Mouse (Mus musculus) B cell, adult (primary cell): ENCODE results near the gene Gpc2. TPM values are rescaled to one million over a fixed set of nuclear protein-coding genes. Genes with fewer than 3 reads are reported as not detected.

Source experiments
- total RNA-seq: library from RNA; stranded (reverse); gene quantifications from 4 replicates; pipeline ENCODE4 v1.2.4, GENCODE M21; 2023; ENCODE audit not compliant: inconsistent age

The Gpc2 gene
- 1.5 to 2.6 TPM (median 2.2 TPM) in 4 replicates for total RNA-seq

GRCm38 (mm10) chr5:138279585-138280424, at the start of gene Gpc2, which contains the start of the genes Gm43720 and Stag3:
Gpc2 (minus strand) TSS chr5:138280005.
Gm43720 (minus strand) TSS chr5:138279958.
Stag3 (plus strand) TSS chr5:138280240.

GRCm38 (mm10) chr5:138272409-138272923, 7.3 kb downstream of the Gpc2 start, which contains the start of gene Gal3st4:
Gal3st4 (minus strand) TSS chr5:138272840.

GRCm38 (mm10) chr5:138263260-138264206, 16.3 kb downstream of the Gpc2 start, which contains the start of gene BC037034:
BC037034 (minus strand) TSS chr5:138264033.

GRCm38 (mm10) chr5:138255353-138256093, 24.3 kb downstream of the Gpc2 start, which contains the start of gene Lamtor4:
Lamtor4 (plus strand) TSS chr5:138255482.

GRCm38 (mm10) chr5:138225700-138226099, 54.1 kb downstream of the Gpc2 start, which contains the start of gene Nxpe5:
Nxpe5 (plus strand) TSS chr5:138225898.

Other genes starting within 250 kb of the Gpc2 start
- not detected in 4 replicates for gene Smok3c, start 226.8 kb downstream of the Gpc2 start, total RNA-seq
- gene Zkscan1, start 194.9 kb downstream of the Gpc2 start, total RNA-seq = 15.6 to 18.0 TPM (median 17.9 TPM) in 4 replicates
- gene Zscan21, start 163.1 kb downstream of the Gpc2 start, total RNA-seq = 8.6 to 10.5 TPM (median 9.9 TPM) in 4 replicates
- 8.8 to 11.8 TPM (median 10.7 TPM) in 4 replicates for gene Zfp113, start 124.3 kb downstream of the Gpc2 start, total RNA-seq
- gene Cops6, start 118.9 kb downstream of the Gpc2 start, total RNA-seq = 50.0 to 62.1 TPM (median 51.4 TPM) in 4 replicates
- gene Ap4m1, start 108.0 kb downstream of the Gpc2 start, total RNA-seq = 34.6 to 44.5 TPM (median 37.7 TPM) in 4 replicates
- gene Mcm7, start 107.6 kb downstream of the Gpc2 start, total RNA-seq = 55.9 to 62.7 TPM (median 57.4 TPM) in 4 replicates
- gene Taf6, start 92.6 kb downstream of the Gpc2 start, total RNA-seq = 31.7 to 37.3 TPM (median 32.3 TPM) in 4 replicates
- gene Cnpy4, start 92.5 kb downstream of the Gpc2 start, total RNA-seq = 13.7 to 21.1 TPM (median 17.0 TPM) in 4 replicates
- 1.1 to 1.7 TPM (median 1.6 TPM) in 3 of 4 replicates, not detected in the other for gene Mblac1, start 85.7 kb downstream of the Gpc2 start, total RNA-seq
- not detected in 4 replicates for gene Nxpe5, start 54.1 kb downstream of the Gpc2 start, total RNA-seq
- gene Lamtor4, start 24.5 kb downstream of the Gpc2 start, total RNA-seq = 31.8 to 44.5 TPM (median 38.9 TPM) in 4 replicates
- gene BC037034, start 16.0 kb downstream of the Gpc2 start, total RNA-seq = 54.8 to 62.4 TPM (median 56.6 TPM) in 4 replicates
- not detected in 4 replicates for gene Gal3st4, start 7.2 kb downstream of the Gpc2 start, total RNA-seq
- gene Gm43720, start within 50 bp of the Gpc2 start, total RNA-seq = not detected in 4 replicates
- gene Stag3, start 235 bp upstream of the Gpc2 start, total RNA-seq = 0.74 TPM in 1 of 4 replicates, not detected in the others
- 0.48 TPM in 2 of 4 replicates, not detected in the others for gene Pvrig, start 62.0 kb upstream of the Gpc2 start, total RNA-seq
- 17.5 to 22.0 TPM (median 19.2 TPM) in 4 replicates for gene Zfp157, start 161.5 kb upstream of the Gpc2 start, total RNA-seq